Mouse (Mus musculus) heart, embryonic 12.5 days (tissue): ENCODE results near the gene Cnrip1. TPM values are rescaled to one million over a fixed set of nuclear protein-coding genes. Genes with fewer than 3 reads are reported as not detected.
A peak's percentile ranks its signal among the peaks of the same experiment; 100 is the strongest.
"Not testable (repeated sequence)": the region's sequence is repeated elsewhere in the genome, so short reads cannot be mapped to it uniquely, and the experiment has no call there.

Experiments used
- ATAC-seq: fragments of 200-750 bp; cut with Nextera tagmentation; 2 replicates; pipeline ENCODE4 v1.8.0; 2017; ENCODE audit warnings: moderate TSS enrichment, moderate library complexity; ENCODE audit not compliant: insufficient number of reproducible peaks, low FRiP score
- H3K27ac ChIP-seq: fragments of 300-500 bp; sonication (generic); 2 replicates; pipeline ENCODE4 v1.5.1; 2016; ENCODE audit warnings: mild to moderate bottlenecking, moderate library complexity; ENCODE audit not compliant: poor library complexity, severe bottlenecking
- H3K27me3 ChIP-seq: fragments of 300-500 bp; sonication (generic); replicated peaks from 2 replicates; pipeline ENCODE4 v1.6.1; 2016; ENCODE audit warnings: mild to moderate bottlenecking, moderate library complexity
- H3K36me3 ChIP-seq: fragments of 300-500 bp; sonication (generic); 2 replicates; pipeline ENCODE4 v1.6.1; 2016; ENCODE audit warnings: mild to moderate bottlenecking, moderate library complexity
- H3K4me1 ChIP-seq: fragments of 300-500 bp; sonication (generic); replicated peaks from 2 replicates; pipeline ENCODE4 v1.6.1; 2016; ENCODE audit warnings: mild to moderate bottlenecking
- H3K4me2 ChIP-seq: fragments of 300-500 bp; sonication (generic); 2 replicates; pipeline ENCODE4 v1.6.1; 2016; ENCODE audit warnings: mild to moderate bottlenecking, moderate library complexity
- H3K4me3 ChIP-seq: fragments of 300-500 bp; sonication (generic); 2 replicates; pipeline ENCODE4 v1.5.1; 2016; ENCODE audit warnings: mild to moderate bottlenecking
- H3K9ac ChIP-seq: fragments of 300-500 bp; sonication (generic); 2 replicates; pipeline ENCODE4 v1.6.1; 2016; ENCODE audit warnings: mild to moderate bottlenecking, moderate library complexity
- H3K9me3 ChIP-seq: fragments of 300-500 bp; sonication (generic); replicated peaks from 2 replicates; pipeline ENCODE4 v1.6.1; 2016; ENCODE audit warnings: mild to moderate bottlenecking, moderate library complexity
- WGBS: fragments of 180-500 bp; shearing (Covaris S2); methylation state at CpG from one replicate; pipeline ENCODE4 v1.1.7; 2016; 5-methylcytosine and 5-hydroxymethylcytosine counted together
- polyA plus RNA-seq: library from polyadenylated mRNA; unstranded; fragments of >200 nt; fragmentation: Nextera tagmentation; extraction: Ambion mirVana; gene quantifications from 2 replicates; pipeline ENCODE4 v1.2.1, GENCODE M21; 2016

The Cnrip1 gene
- polyA plus RNA-seq, 1 experiment from 2014 or later = 9.6 TPM

DNA sequence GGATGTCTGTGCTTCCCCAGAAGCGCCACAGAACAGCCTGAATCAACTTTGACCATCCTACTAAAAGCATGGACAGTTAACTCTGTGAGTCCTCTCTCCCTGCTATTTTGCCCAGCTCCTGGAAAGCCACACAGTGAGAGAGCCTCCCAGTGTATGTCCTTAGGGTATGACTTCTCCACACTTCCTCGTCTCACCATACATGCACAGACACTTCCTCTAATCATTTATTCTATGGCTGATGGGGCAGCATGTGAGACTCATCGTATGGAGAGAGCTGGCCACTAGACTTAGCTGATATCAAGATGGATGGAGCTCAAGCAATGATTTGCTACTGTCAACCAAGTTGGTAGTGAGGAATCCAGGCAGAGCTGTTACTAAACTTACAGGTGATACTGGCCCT is 27.4 kb upstream of the Cnrip1 start:
- 74% methylated on average over 3 of the region's 3 CpGs for WGBS
- Histone ChIP-seq H3K27ac (no peak overlapping the region), H3K9me3 (peaks cover 6% of the 10 kb centered on the region), H3K9ac (no peak overlapping the region), H3K36me3 (no peaks in the 10 kb centered on the region), H3K27me3 (no peaks in the 10 kb centered on the region), H3K4me2 (no peak overlapping the region), H3K4me1 (no peaks in the 10 kb centered on the region), H3K4me3 (no peak overlapping the region)
- no peak for ATAC-seq

DNA sequence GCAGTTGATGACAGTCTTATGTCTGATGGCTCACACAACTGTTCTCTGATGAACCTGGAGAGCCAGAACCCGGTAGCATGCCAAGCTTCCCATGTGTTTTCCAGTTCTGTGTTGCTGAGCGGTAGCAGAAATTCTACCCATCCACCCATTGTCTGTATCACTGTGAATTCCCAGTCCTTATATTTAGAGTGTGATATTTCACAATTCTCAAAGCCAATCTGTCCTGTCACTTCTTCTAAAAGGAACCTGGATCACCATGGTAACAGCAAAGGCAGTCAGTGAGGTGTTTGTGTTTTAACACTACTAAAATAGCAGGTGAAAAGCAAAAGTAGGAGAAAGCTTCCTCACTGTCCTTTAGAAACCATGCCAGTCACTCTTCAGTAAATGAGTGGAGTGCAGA is 5.6 kb upstream of the Cnrip1 start:
- H3K27me3 ChIP-seq = no peaks in the 10 kb centered on the region
- no peaks in the 10 kb centered on the region for H3K9me3 ChIP-seq
- H3K36me3 ChIP-seq = no peaks in the 10 kb centered on the region
- no peak overlapping the region for H3K4me3 ChIP-seq
- 81% methylated on average over 2 of the region's 2 CpGs for WGBS
- H3K4me1 ChIP-seq = no peaks in the 10 kb centered on the region
- H3K4me2 ChIP-seq = no peak overlapping the region
- no peak for ATAC-seq
- no peak overlapping the region for H3K27ac ChIP-seq
- no peak overlapping the region for H3K9ac ChIP-seq

DNA sequence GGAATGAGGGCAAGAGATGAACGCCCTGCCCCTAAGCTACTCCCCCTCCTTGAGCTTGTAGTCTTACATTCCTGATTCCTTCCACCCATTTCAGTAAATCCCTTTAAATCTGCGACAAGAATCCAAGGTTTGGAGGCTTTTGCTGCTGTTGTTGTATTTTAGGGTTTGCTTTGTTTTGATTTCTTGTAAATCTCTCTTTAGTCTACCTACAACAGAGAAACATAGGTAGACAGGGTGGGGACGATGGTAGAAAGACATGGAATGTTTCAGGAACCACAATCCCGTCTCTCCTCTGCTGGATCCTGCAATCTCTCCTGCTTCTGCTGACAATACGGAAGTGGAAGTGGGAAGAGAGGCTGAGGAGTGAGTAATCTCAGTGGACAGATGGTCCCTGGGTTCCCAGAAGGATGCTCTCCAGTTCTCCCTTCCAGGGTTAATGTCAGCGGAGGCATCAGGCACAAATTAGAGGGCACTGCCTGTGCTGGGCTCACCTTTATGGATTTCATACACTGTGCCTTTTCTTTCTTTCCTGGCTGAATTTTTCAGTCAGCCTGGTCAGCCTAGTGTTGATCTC is 1.2 kb downstream of the Cnrip1 start:
- Histone ChIP-seq H3K27ac (no peak overlapping the region), H3K4me1 (peaks cover 7% of the 10 kb centered on the region; the same call in 1 of the 2 replicates), H3K4me3 (peak overlapping the region; percentile 56), H3K9me3 (no peaks in the 10 kb centered on the region), H3K36me3 (no peaks in the 10 kb centered on the region), H3K9ac (peak overlapping the region; percentile 49; the same call in 1 of the 2 replicates), H3K4me2 (peak overlapping the region; percentile 86), H3K27me3 (no peaks in the 10 kb centered on the region)
- ATAC-seq = 0 out of 2 replicates have a peak, but pooled peaks have one; percentile 39
- WGBS = 18% methylated on average over 6 of the region's 6 CpGs

DNA sequence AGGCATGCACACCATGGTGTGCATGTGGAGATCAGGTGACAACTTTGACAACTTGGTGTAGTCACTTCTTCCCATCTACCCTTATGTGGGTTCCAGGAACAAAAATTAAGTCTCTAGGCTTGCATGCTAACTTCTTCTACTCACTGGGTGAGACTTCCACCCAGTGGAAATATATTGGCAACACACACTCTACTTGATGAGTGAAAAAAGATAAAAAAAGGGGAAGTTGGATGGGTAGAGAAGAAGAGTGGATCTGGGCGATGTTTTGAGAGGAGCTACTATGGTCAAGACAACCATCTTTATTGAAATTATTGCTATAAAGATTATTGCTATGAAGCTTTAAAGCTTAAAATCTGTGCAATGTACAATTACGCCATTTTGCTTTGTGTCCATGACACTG is 18.0 kb downstream of the Cnrip1 start:
- 80% methylated on average over 2 of the region's 2 CpGs for WGBS
- not testable (repeated sequence) for H3K27ac ChIP-seq, H3K9ac ChIP-seq, H3K36me3 ChIP-seq, H3K4me1 ChIP-seq, H3K4me2 ChIP-seq, H3K9me3 ChIP-seq, ATAC-seq, H3K4me3 ChIP-seq, H3K27me3 ChIP-seq

DNA sequence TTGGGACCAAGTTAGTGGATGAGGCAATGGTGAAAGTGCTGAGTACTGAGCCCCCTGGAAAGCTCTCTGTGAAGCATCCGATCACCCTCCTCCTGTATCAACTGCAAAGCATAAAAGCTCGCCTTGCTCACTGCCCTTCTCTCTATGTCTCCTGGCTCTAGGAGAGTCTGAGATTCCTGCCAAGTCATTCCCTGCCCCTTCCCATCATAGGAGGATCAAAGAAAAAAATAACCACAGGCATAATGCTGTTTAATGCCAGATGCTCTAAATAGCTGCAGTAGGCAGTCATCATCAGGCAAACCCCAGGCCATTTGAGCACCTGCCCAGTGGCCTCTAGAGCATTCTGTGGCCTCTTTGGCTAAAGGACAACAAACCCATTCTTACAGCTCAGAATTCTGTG is 24.3 kb downstream of the Cnrip1 start:
- Histone ChIP-seq H3K4me1 (no peaks in the 10 kb centered on the region), H3K27ac (no peak overlapping the region), H3K4me3 (no peak overlapping the region)

DNA sequence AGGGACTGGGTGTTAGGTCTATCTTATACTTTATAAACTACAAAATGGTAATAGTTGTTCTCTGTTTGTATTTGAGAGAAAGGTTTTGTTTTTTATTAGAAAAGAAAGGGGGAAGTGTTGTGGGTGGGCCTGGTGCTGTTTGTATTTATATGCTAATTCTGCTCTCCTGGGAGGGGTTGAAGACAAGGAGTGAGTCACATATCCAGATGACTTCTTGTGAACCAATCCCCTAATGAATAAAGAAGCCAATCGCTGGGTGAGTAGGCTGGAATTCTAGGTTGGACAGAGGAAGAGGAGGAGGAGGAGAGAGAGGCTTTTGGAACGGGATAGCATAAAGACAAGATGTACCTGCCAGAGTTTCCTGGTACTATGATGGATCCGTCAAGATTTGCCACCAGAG is 30.7 kb downstream of the Cnrip1 start:
- ATAC-seq = no peak
- H3K27ac ChIP-seq = no peak overlapping the region
- no peak overlapping the region for H3K4me2 ChIP-seq
- H3K9ac ChIP-seq = no peak overlapping the region
- peaks cover 14% of the 10 kb centered on the region; the same call in 1 of the 2 replicates for H3K4me1 ChIP-seq
- H3K27me3 ChIP-seq = no peaks in the 10 kb centered on the region
- no peaks in the 10 kb centered on the region for H3K9me3 ChIP-seq
- H3K4me3 ChIP-seq = no peak overlapping the region
- 51% methylated on average over 3 of the region's 3 CpGs for WGBS
- H3K36me3 ChIP-seq = no peaks in the 10 kb centered on the region

More for the DNA sequence above, 24.3 kb downstream of the Cnrip1 start:
- no peaks in the 10 kb centered on the region for H3K27me3 ChIP-seq
- H3K4me2 ChIP-seq = no peak overlapping the region
- WGBS = 81% methylated on average over 2 of the region's 2 CpGs
- no peaks in the 10 kb centered on the region for H3K9me3 ChIP-seq
- H3K36me3 ChIP-seq = no peaks in the 10 kb centered on the region
- H3K9ac ChIP-seq = no peak overlapping the region
- ATAC-seq = no peak

DNA sequence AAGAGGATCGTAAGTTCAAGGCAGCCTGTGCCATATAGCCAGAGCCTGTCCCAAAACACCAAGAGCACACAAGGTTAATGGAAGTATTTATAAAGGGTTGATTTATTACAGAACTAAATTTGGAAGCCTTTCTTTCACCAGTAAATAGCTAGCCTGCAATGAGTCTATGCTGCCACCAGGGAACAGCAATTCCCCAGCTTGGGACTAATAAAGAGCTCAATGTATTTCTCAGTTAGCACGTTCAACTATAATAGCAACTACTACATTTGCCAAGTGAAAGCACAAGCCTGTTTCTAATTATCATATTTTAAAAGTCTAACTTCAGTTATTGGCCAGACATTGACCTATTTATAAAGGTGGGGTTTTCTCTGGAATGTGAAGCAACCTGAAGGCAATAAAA is 31.6 kb downstream of the Cnrip1 start:
- Histone ChIP-seq H3K36me3 (no peaks in the 10 kb centered on the region), H3K27ac (no peak overlapping the region), H3K4me2 (no peak overlapping the region), H3K9me3 (no peaks in the 10 kb centered on the region), H3K9ac (no peak overlapping the region), H3K4me1 (peaks cover 14% of the 10 kb centered on the region; the same call in 1 of the 2 replicates), H3K27me3 (no peaks in the 10 kb centered on the region), H3K4me3 (no peak overlapping the region)
- WGBS = 63% methylated on average over 2 of the region's 2 CpGs
- ATAC-seq = no peak

DNA sequence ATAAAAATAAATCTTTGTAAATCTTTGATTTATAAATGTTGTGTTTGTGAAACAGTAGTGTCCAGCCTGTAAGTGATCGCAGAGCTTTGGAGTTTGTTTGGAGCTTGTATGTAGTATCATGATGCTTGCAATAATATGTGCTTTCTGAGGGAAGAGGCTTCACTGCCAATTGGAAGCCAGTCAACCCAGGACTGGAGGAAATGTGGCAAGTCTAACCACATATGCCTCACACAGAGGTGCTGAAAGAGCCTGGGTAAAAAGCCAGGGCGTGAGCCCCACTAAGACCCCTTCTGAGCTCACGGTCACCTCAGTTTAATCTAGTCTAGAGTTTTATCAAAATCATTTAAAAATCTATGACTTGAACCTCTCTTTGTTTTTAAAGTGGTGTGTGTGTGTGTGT is 32.1 kb downstream of the Cnrip1 start:
- no peaks in the 10 kb centered on the region for H3K36me3 ChIP-seq
- H3K9ac ChIP-seq = no peak overlapping the region
- H3K27me3 ChIP-seq = no peaks in the 10 kb centered on the region
- H3K9me3 ChIP-seq = no peaks in the 10 kb centered on the region
- no peak for ATAC-seq
- no peak overlapping the region for H3K4me2 ChIP-seq
- WGBS = 77% methylated on average over 3 of the region's 3 CpGs
- H3K27ac ChIP-seq = no peak overlapping the region
- peaks cover 14% of the 10 kb centered on the region; the same call in 1 of the 2 replicates for H3K4me1 ChIP-seq
- H3K4me3 ChIP-seq = no peak overlapping the region

DNA sequence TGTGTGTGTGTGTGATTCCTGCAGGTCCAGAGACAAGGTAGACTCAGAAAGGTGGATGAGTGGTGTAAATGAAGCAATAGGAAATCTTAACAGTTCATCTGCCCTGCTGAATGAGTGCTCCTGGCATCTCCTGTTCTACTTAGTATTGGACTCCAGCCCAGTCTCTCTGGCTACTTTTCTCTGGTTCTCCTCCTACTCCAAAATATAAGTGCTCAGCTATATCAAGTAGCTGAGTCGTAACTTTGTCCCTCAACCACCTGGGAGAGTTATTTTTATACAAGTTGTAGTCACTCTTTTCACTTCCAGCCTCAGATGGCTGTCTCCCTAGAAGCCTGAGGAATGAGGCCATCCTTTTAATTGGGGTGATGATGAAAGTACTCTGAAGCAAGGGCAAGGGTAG is 32.5 kb downstream of the Cnrip1 start:
- Histone ChIP-seq H3K4me2 (no peak overlapping the region), H3K36me3 (no peaks in the 10 kb centered on the region), H3K4me3 (no peak overlapping the region), H3K27me3 (no peaks in the 10 kb centered on the region), H3K9me3 (no peaks in the 10 kb centered on the region), H3K4me1 (peaks cover 14% of the 10 kb centered on the region; the same call in 1 of the 2 replicates), H3K9ac (no peak overlapping the region), H3K27ac (no peak overlapping the region)
- no peak for ATAC-seq
- WGBS = 32% methylated on average over 1 of the region's 1 CpGs

DNA sequence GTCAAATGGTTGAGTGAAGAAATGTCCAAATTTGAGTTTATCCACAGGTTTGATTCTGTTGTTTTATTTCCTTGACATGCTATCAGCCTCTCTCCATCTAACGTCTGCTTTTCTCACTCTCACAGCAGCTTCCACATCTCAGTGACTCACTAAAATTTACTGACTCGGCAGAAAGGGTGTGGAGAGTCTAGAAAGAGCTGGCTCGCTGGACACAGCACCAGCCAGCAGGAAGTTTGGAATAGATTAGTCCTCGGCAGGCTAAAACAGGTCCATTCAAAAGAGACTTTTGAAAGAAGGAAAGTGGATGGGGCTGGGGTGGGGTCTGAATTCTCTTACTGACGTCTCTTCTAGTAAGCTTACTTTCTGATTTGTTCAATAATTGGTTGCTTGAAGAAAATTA is 34.7 kb downstream of the Cnrip1 start:
- Histone ChIP-seq H3K9ac (no peak overlapping the region), H3K4me3 (no peak overlapping the region), H3K9me3 (no peaks in the 10 kb centered on the region), H3K4me2 (no peak overlapping the region), H3K27me3 (no peaks in the 10 kb centered on the region), H3K27ac (peak overlapping the region; percentile 47; the same call in 1 of the 2 replicates), H3K36me3 (no peaks in the 10 kb centered on the region), H3K4me1 (peaks cover 14% of the 10 kb centered on the region; the same call in 1 of the 2 replicates)
- ATAC-seq = peak; percentile 75; the same call in 1 of the 2 replicates
- 20% methylated on average over 5 of the region's 5 CpGs for WGBS

DNA sequence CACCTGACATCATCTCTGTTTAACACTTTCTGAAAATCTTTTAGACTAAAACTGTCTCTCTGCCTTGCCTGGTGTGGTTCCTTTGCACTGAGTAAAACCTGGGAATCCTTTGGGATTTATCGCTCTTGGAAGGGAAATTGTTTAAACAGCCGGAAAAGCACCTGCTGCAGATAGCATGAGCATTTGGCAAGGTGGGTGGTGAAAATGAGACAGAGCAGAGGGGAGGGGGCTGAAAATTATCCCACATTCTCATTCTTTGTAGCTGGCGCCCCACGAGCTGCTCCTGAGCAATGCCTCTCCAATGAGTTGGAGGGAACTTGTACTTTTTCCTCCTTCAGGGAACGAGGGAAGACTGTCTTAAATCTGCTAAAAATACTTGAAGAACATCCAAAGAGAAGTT is 55.5 kb downstream of the Cnrip1 start:
- no peak for ATAC-seq
- 83% methylated on average over 5 of the region's 5 CpGs for WGBS
- Histone ChIP-seq H3K4me2 (no peak overlapping the region), H3K36me3 (no peaks in the 10 kb centered on the region), H3K27ac (no peak overlapping the region), H3K27me3 (no peaks in the 10 kb centered on the region), H3K4me1 (no peaks in the 10 kb centered on the region), H3K9ac (no peak overlapping the region), H3K9me3 (0 out of 2 replicates have a peak, but pooled peaks cover 5% of the 10 kb centered on the region), H3K4me3 (no peak overlapping the region)

DNA sequence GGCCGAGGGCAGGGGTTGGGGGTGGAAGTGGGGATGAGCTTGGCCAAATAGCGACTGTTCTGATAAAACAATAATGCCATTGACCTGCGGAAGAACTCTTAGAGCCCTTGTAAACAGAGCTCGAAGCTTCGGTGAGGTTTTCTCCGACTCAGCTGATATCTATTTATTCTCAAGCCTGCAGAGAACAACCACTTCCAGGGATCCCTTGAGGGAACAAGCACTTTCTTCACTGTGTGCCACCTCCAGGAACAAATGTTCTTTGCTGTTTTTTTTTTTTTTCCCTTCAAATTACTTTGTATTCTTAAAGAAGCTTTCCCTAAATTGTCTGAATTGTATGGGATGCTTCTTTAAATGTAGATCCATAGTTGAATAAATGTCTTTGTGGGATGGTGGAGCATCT is 56.0 kb downstream of the Cnrip1 start:
- no peaks in the 10 kb centered on the region for H3K4me1 ChIP-seq
- ATAC-seq = no peak
- H3K4me2 ChIP-seq = no peak overlapping the region
- H3K4me3 ChIP-seq = no peak overlapping the region
- no peaks in the 10 kb centered on the region for H3K27me3 ChIP-seq
- no peak overlapping the region for H3K9ac ChIP-seq
- H3K36me3 ChIP-seq = no peaks in the 10 kb centered on the region
- H3K9me3 ChIP-seq = 0 out of 2 replicates have a peak, but pooled peaks cover 5% of the 10 kb centered on the region
- H3K27ac ChIP-seq = no peak overlapping the region
- 79% methylated on average over 6 of the region's 6 CpGs for WGBS
